Mouse (Mus musculus) forebrain, embryonic 12.5 days (tissue): Measurements from ENCODE around the gene Pkhd1. TPM values are rescaled to one million over a fixed set of nuclear protein-coding genes. Genes with fewer than 3 reads are reported as not detected.
"Not testable (repeated sequence)": the region's sequence is repeated elsewhere in the genome, so short reads cannot be mapped to it uniquely, and the experiment has no call there.

ENCODE experiments used
- ATAC-seq: fragments of 200-750 bp; cut with Nextera tagmentation; 2 replicates; pipeline ENCODE4 v1.8.0; 2017; ENCODE audit warnings: moderate TSS enrichment; ENCODE audit not compliant: low FRiP score
- H3K27ac ChIP-seq: fragments of 300-500 bp; sonication (generic); 2 replicates; pipeline ENCODE4 v1.5.1; 2016; ENCODE audit warnings: mild to moderate bottlenecking
- H3K27me3 ChIP-seq: fragments of 300-500 bp; sonication (generic); 2 replicates; pipeline ENCODE4 v1.6.1; 2016; ENCODE audit warnings: mild to moderate bottlenecking
- H3K36me3 ChIP-seq: fragments of 300-500 bp; sonication (generic); replicated peaks from 2 replicates; pipeline ENCODE4 v1.6.1; 2016; ENCODE audit warnings: mild to moderate bottlenecking
- H3K4me1 ChIP-seq: fragments of 300-500 bp; sonication (generic); 2 replicates; pipeline ENCODE4 v1.6.1; 2016
- H3K4me2 ChIP-seq: fragments of 300-500 bp; sonication (generic); 2 replicates; pipeline ENCODE4 v1.6.1; 2016; ENCODE audit warnings: mild to moderate bottlenecking, moderate library complexity
- H3K4me3 ChIP-seq: fragments of 300-500 bp; sonication (generic); replicated peaks from 2 replicates; pipeline ENCODE4 v1.5.1; 2016; ENCODE audit warnings: mild to moderate bottlenecking
- H3K9ac ChIP-seq: fragments of 300-500 bp; sonication (generic); 2 replicates; pipeline ENCODE4 v1.6.1; 2016; ENCODE audit warnings: mild to moderate bottlenecking
- H3K9me3 ChIP-seq: fragments of 300-500 bp; sonication (generic); 2 replicates; pipeline ENCODE4 v1.6.1; 2016
- WGBS: fragments of 180-500 bp; shearing (Covaris S2); methylation state at CpG from one replicate; pipeline ENCODE4 v1.1.7; 2016; 5-methylcytosine and 5-hydroxymethylcytosine counted together
- polyA plus RNA-seq: library from polyadenylated mRNA; unstranded; fragments of >200 nt; fragmentation: Nextera tagmentation; extraction: Ambion mirVana; gene quantifications from 2 replicates; pipeline ENCODE4 v1.2.1, GENCODE M21; 2016

Pkhd1 gene
- polyA plus RNA-seq, 1 experiment from 2014 or later, result 0.01 TPM

- Histone ChIP-seq H3K4me3 (no peak overlapping the region), H3K27ac (no peak overlapping the region), H3K4me1 (0 out of 2 replicates have a peak, but pooled peaks cover 3% of the 10 kb centered on the region), H3K9me3 (no peaks in the 10 kb centered on the region), H3K27me3 (no peaks in the 10 kb centered on the region), H3K4me2 (no peak overlapping the region), H3K9ac (no peak overlapping the region), H3K36me3 (no peaks in the 10 kb centered on the region)
- ATAC-seq, result no peak
- 22% methylated on average over 9 of the region's 9 CpGs for WGBS
These were observed 427.4 kb downstream of the Pkhd1 start for GRCm38 (mm10) chr1:20190444-20190843.

GRCm38 (mm10) chr1:20180157-20180556, 437.7 kb downstream of the Pkhd1 start:
- no peaks in the 10 kb centered on the region for H3K27me3 ChIP-seq
- H3K4me3 ChIP-seq, result no peak overlapping the region
- no peak overlapping the region for H3K9ac ChIP-seq
- WGBS, result 26% methylated on average over 8 of the region's 8 CpGs
- no peaks in the 10 kb centered on the region for H3K36me3 ChIP-seq
- no peaks in the 10 kb centered on the region for H3K4me1 ChIP-seq
- H3K9me3 ChIP-seq, result no peaks in the 10 kb centered on the region
- no peak overlapping the region for H3K4me2 ChIP-seq
- ATAC-seq, result no peak
- H3K27ac ChIP-seq, result no peak overlapping the region

- no peak overlapping the region for H3K4me2 ChIP-seq
- 84% methylated on average over 4 of the region's 4 CpGs for WGBS
- no peaks in the 10 kb centered on the region for H3K4me1 ChIP-seq
- no peaks in the 10 kb centered on the region for H3K9me3 ChIP-seq
- no peak overlapping the region for H3K27ac ChIP-seq
- no peak overlapping the region for H3K9ac ChIP-seq
- H3K36me3 ChIP-seq, result no peaks in the 10 kb centered on the region
- no peaks in the 10 kb centered on the region for H3K27me3 ChIP-seq
- H3K4me3 ChIP-seq, result no peak overlapping the region
- no peak for ATAC-seq
These were observed 446.7 kb downstream of the Pkhd1 start for GRCm38 (mm10) chr1:20171199-20171598.

GRCm38 (mm10) chr1:20150627-20151026, 467.2 kb downstream of the Pkhd1 start:
- not testable (repeated sequence) for H3K4me2 ChIP-seq, H3K4me3 ChIP-seq, H3K27me3 ChIP-seq, H3K4me1 ChIP-seq, H3K9ac ChIP-seq, H3K36me3 ChIP-seq, ATAC-seq, H3K9me3 ChIP-seq, H3K27ac ChIP-seq
- 84% methylated on average over 4 of the region's 4 CpGs for WGBS

GRCm38 (mm10) chr1:20150016-20150415, 467.8 kb downstream of the Pkhd1 start:
- Histone ChIP-seq H3K4me3 (no peak overlapping the region), H3K27me3 (no peaks in the 10 kb centered on the region), H3K9me3 (no peaks in the 10 kb centered on the region), H3K9ac (no peak overlapping the region), H3K4me2 (no peak overlapping the region), H3K4me1 (no peaks in the 10 kb centered on the region), H3K36me3 (no peaks in the 10 kb centered on the region), H3K27ac (no peak overlapping the region)
- no peak for ATAC-seq
- 78% methylated on average over 2 of the region's 2 CpGs for WGBS

GRCm38 (mm10) chr1:20136205-20136604, 481.7 kb downstream of the Pkhd1 start:
- H3K36me3 ChIP-seq, result no peaks in the 10 kb centered on the region
- H3K4me3 ChIP-seq, result no peak overlapping the region
- ATAC-seq, result no peak
- H3K27me3 ChIP-seq, result 0 out of 2 replicates have a peak, but pooled peaks cover 3% of the 10 kb centered on the region
- H3K27ac ChIP-seq, result no peak overlapping the region
- H3K4me1 ChIP-seq, result no peaks in the 10 kb centered on the region
- no peak overlapping the region for H3K4me2 ChIP-seq
- no peak overlapping the region for H3K9ac ChIP-seq
- WGBS, result 83% methylated on average over 3 of the region's 3 CpGs
- H3K9me3 ChIP-seq, result no peaks in the 10 kb centered on the region

GRCm38 (mm10) chr1:20135065-20135618, 482.7 kb downstream of the Pkhd1 start:
- Histone ChIP-seq H3K4me3 (no peak overlapping the region), H3K4me2 (no peak overlapping the region), H3K4me1 (no peaks in the 10 kb centered on the region), H3K9me3 (no peaks in the 10 kb centered on the region), H3K36me3 (no peaks in the 10 kb centered on the region), H3K27ac (no peak overlapping the region), H3K9ac (no peak overlapping the region), H3K27me3 (0 out of 2 replicates have a peak, but pooled peaks cover 3% of the 10 kb centered on the region)
- WGBS, result 66% methylated on average over 4 of the region's 4 CpGs
- ATAC-seq, result no peak

- H3K36me3 ChIP-seq, result no peaks in the 10 kb centered on the region
- H3K27me3 ChIP-seq, result 0 out of 2 replicates have a peak, but pooled peaks cover 3% of the 10 kb centered on the region
- no peaks in the 10 kb centered on the region for H3K9me3 ChIP-seq
- WGBS, result 90% methylated on average over 4 of the region's 4 CpGs
- no peak overlapping the region for H3K9ac ChIP-seq
- H3K4me3 ChIP-seq, result no peak overlapping the region
- H3K4me1 ChIP-seq, result no peaks in the 10 kb centered on the region
- H3K4me2 ChIP-seq, result no peak overlapping the region
- no peak for ATAC-seq
- no peak overlapping the region for H3K27ac ChIP-seq
These were observed 484.2 kb downstream of the Pkhd1 start for GRCm38 (mm10) chr1:20133636-20134035.

- ATAC-seq, result no peak; the same call in 1 of the 2 replicates
- Histone ChIP-seq H3K36me3 (no peaks in the 10 kb centered on the region), H3K4me2 (no peak overlapping the region), H3K9ac (no peak overlapping the region), H3K27ac (no peak overlapping the region), H3K9me3 (no peaks in the 10 kb centered on the region), H3K27me3 (0 out of 2 replicates have a peak, but pooled peaks cover 3% of the 10 kb centered on the region), H3K4me3 (no peak overlapping the region), H3K4me1 (no peaks in the 10 kb centered on the region)
- WGBS, result 62% methylated on average over 6 of the region's 6 CpGs
These were observed 485.9 kb downstream of the Pkhd1 start for GRCm38 (mm10) chr1:20131786-20132596.

- Histone ChIP-seq H3K4me1 (no peaks in the 10 kb centered on the region), H3K9ac (no peak overlapping the region), H3K36me3 (no peaks in the 10 kb centered on the region), H3K4me3 (no peak overlapping the region), H3K27ac (no peak overlapping the region), H3K9me3 (no peaks in the 10 kb centered on the region), H3K4me2 (no peak overlapping the region), H3K27me3 (no peaks in the 10 kb centered on the region)
- WGBS, result 75% methylated on average over 1 of the region's 1 CpGs
- no peak for ATAC-seq
These were observed 500.5 kb downstream of the Pkhd1 start for GRCm38 (mm10) chr1:20117331-20117730.

- H3K27ac ChIP-seq, result no peak overlapping the region
- 86% methylated on average over 3 of the region's 3 CpGs for WGBS
- no peaks in the 10 kb centered on the region for H3K4me1 ChIP-seq
- H3K4me3 ChIP-seq, result no peak overlapping the region
- no peak overlapping the region for H3K9ac ChIP-seq
- no peak overlapping the region for H3K4me2 ChIP-seq
- no peaks in the 10 kb centered on the region for H3K9me3 ChIP-seq
- no peak for ATAC-seq
- H3K36me3 ChIP-seq, result no peaks in the 10 kb centered on the region
- no peaks in the 10 kb centered on the region for H3K27me3 ChIP-seq
These were observed 548.1 kb downstream of the Pkhd1 start for GRCm38 (mm10) chr1:20069733-20070132.

GRCm38 (mm10) chr1:20058245-20058644, 559.6 kb downstream of the Pkhd1 start:
- H3K4me1 ChIP-seq, result no peaks in the 10 kb centered on the region
- H3K9me3 ChIP-seq, result no peaks in the 10 kb centered on the region
- 71% methylated on average over 3 of the region's 3 CpGs for WGBS
- no peak for ATAC-seq
- H3K27me3 ChIP-seq, result no peaks in the 10 kb centered on the region
- H3K36me3 ChIP-seq, result no peaks in the 10 kb centered on the region
- no peak overlapping the region for H3K9ac ChIP-seq
- H3K4me2 ChIP-seq, result no peak overlapping the region
- no peak overlapping the region for H3K4me3 ChIP-seq
- H3K27ac ChIP-seq, result no peak overlapping the region

GRCm38 (mm10) chr1:20039389-20039788, 578.5 kb downstream of the Pkhd1 start:
- H3K4me1 ChIP-seq, result no peaks in the 10 kb centered on the region
- H3K27me3 ChIP-seq, result no peaks in the 10 kb centered on the region
- ATAC-seq, result no peak
- H3K27ac ChIP-seq, result no peak overlapping the region
- H3K4me3 ChIP-seq, result no peak overlapping the region
- no peaks in the 10 kb centered on the region for H3K36me3 ChIP-seq
- no peak overlapping the region for H3K9ac ChIP-seq
- 81% methylated on average over 3 of the region's 3 CpGs for WGBS
- H3K4me2 ChIP-seq, result no peak overlapping the region
- no peaks in the 10 kb centered on the region for H3K9me3 ChIP-seq
